Mouse (Mus musculus): Measurements from ENCODE around the gene Nob1. TPM values are rescaled to one million over a fixed set of nuclear protein-coding genes. Genes with fewer than 3 reads are reported as not detected.

Gene Nob1
- polyA plus RNA-seq, 1 experiment from 2014 or later: 52.0 TPM

DNA sequence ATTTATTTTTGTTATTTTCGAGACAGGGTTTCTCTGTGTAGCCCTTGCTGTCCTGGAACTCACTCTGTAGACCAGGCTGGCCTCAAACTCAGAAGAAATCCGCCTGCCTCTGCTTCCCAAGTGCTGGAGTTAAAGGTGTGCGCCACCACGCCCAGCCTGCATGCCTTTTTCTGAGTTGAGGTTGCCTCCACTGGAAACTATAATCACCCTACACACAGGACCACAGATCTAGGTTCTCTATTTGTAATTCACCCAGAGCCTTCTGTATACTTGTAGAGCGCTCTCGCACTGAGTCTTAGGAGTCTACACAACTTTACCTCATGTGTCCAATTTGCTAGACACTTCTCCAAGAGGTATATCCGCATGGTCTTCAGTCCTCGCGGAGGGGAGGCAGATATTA, 675 bp downstream of the Nob1 start:
- Histone ChIP-seq H3K27me3 (ENCODE audit: control insufficient read depth, insufficient read depth, low read length) (no peaks in the 10 kb centered on the region), H3K4me2 (ENCODE audit: low read length) (peak overlapping the region; percentile 66), H3K36me3 (ENCODE audit: control insufficient read depth, insufficient read depth, low read length) (peaks cover 27% of the 10 kb centered on the region), H3K4me3 (replicated peaks; ENCODE audit: low read depth, low read length) (peak overlapping the region; percentile 81), H3K27ac (replicated peaks; ENCODE audit: low read depth, low read length) (0 out of 2 replicates have a peak overlapping the region, but pooled peaks have one; percentile 70), H3K9me3 (ENCODE audit: control insufficient read depth, low read length) (no peaks in the 10 kb centered on the region), H3K9ac (replicated peaks; ENCODE audit: low read length) (peak overlapping the region; percentile 78), H3K4me1 (ENCODE audit: control insufficient read depth, insufficient read depth, low read length) (peaks cover 11% of the 10 kb centered on the region)
- ATAC-seq (ENCODE audit: low FRiP score, low TSS enrichment) (no peak), DNase-seq (no peak)
- WGBS: 31% methylated on average over 9 of the region's 9 CpGs

DNA sequence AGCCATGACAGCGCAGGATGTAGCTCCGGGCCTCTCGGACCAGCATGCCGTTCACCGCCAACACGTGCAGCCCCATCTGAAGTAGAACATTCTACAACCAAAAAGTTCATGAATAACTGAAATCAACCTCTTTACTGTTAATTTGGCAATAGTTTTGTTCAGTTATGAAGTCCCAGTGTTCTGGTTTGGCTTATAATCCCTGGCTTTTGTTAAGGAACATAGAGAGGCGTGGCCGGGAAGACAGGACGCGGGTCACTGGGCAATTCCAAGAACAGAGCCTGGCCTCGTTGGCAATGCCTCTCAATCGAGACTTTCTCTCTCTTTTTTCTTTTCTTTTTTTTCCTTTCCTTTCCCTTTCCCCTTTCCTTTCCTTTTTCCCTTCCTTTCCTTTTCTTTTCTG, 7.8 kb downstream of the Nob1 start:
- H3K4me1 ChIP-seq (ENCODE audit: control insufficient read depth, insufficient read depth, low read length): no peaks in the 10 kb centered on the region
- ATAC-seq (ENCODE audit: low FRiP score, low TSS enrichment) (no peak), DNase-seq (no peak)
- no peak overlapping the region for H3K4me3 ChIP-seq (replicated peaks; ENCODE audit: low read depth, low read length)
- H3K9ac ChIP-seq (replicated peaks; ENCODE audit: low read length): no peak overlapping the region
- H3K27me3 ChIP-seq (ENCODE audit: control insufficient read depth, insufficient read depth, low read length): no peaks in the 10 kb centered on the region
- WGBS: 84% methylated on average over 12 of the region's 12 CpGs
- H3K9me3 ChIP-seq (ENCODE audit: control insufficient read depth, low read length): no peaks in the 10 kb centered on the region
- no peak overlapping the region for H3K27ac ChIP-seq (replicated peaks; ENCODE audit: low read depth, low read length)
- H3K36me3 ChIP-seq (ENCODE audit: control insufficient read depth, insufficient read depth, low read length): peaks cover 93% of the 10 kb centered on the region
- H3K4me2 ChIP-seq (ENCODE audit: low read length): no peak overlapping the region

DNA sequence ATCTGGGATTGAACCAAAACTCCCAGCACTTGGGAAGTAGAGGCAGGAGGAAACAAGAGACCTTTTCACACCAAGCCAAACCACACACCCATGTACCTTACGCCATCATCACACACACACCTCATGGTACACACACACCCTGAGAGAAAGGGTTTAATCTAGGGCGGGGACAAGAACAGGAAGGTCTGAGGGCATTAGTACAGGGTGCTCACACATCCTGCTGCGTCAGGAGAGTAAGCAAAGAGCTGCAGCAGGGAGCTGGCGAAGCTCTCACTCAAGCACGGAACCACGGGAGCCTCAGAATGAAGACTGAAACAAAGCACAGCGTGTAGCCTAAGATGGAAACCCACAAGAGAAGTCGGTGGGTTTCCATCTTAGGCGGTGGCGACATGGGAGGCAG, 11.0 kb downstream of the Nob1 start:
- ATAC-seq (ENCODE audit: low FRiP score, low TSS enrichment) (no peak), DNase-seq (no peak)

DNA sequence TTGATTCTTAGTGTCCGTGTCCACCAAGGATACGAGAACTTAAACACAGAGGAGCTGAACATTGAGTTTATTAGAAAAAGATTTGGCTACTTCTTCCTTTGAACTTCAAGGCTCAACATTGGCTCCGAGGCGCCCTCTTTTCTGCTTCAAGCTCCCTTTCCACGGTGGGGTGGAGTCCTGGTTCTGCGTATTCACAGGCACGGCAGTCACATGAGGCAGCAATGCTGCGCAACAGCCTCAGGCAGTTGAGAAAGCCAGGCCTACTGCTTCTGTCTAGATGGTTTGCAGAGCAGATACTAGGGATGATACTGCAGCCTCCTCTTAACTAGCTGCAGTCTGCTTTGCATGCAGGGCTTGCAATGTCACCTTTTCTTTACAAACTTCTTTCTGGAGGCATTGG, 12.3 kb downstream of the Nob1 start:
- WGBS: 89% methylated on average over 8 of the region's 8 CpGs
- no peaks in the 10 kb centered on the region for H3K4me1 ChIP-seq (ENCODE audit: control insufficient read depth, insufficient read depth, low read length)
- no peak overlapping the region for H3K4me3 ChIP-seq (replicated peaks; ENCODE audit: low read depth, low read length)
- ATAC-seq (ENCODE audit: low FRiP score, low TSS enrichment) (no peak), DNase-seq (no peak)
- peaks cover 91% of the 10 kb centered on the region for H3K36me3 ChIP-seq (ENCODE audit: control insufficient read depth, insufficient read depth, low read length)
- H3K27me3 ChIP-seq (ENCODE audit: control insufficient read depth, insufficient read depth, low read length): no peaks in the 10 kb centered on the region
- H3K9me3 ChIP-seq (ENCODE audit: control insufficient read depth, low read length): no peaks in the 10 kb centered on the region
- H3K9ac ChIP-seq (replicated peaks; ENCODE audit: low read length): no peak overlapping the region
- H3K27ac ChIP-seq (replicated peaks; ENCODE audit: low read depth, low read length): no peak overlapping the region
- no peak overlapping the region for H3K4me2 ChIP-seq (ENCODE audit: low read length)

More for the DNA sequence above, 11.0 kb downstream of the Nob1 start:
- H3K4me3 ChIP-seq (replicated peaks; ENCODE audit: low read depth, low read length): no peak overlapping the region
- no peaks in the 10 kb centered on the region for H3K9me3 ChIP-seq (ENCODE audit: control insufficient read depth, low read length)
- H3K27ac ChIP-seq (replicated peaks; ENCODE audit: low read depth, low read length): no peak overlapping the region
- H3K36me3 ChIP-seq (ENCODE audit: control insufficient read depth, insufficient read depth, low read length): peaks cover 98% of the 10 kb centered on the region
- H3K27me3 ChIP-seq (ENCODE audit: control insufficient read depth, insufficient read depth, low read length): no peaks in the 10 kb centered on the region
- H3K4me2 ChIP-seq (ENCODE audit: low read length): no peak overlapping the region
- WGBS: 91% methylated on average over 10 of the region's 10 CpGs
- H3K4me1 ChIP-seq (ENCODE audit: control insufficient read depth, insufficient read depth, low read length): no peaks in the 10 kb centered on the region
- no peak overlapping the region for H3K9ac ChIP-seq (replicated peaks; ENCODE audit: low read length)

DNA sequence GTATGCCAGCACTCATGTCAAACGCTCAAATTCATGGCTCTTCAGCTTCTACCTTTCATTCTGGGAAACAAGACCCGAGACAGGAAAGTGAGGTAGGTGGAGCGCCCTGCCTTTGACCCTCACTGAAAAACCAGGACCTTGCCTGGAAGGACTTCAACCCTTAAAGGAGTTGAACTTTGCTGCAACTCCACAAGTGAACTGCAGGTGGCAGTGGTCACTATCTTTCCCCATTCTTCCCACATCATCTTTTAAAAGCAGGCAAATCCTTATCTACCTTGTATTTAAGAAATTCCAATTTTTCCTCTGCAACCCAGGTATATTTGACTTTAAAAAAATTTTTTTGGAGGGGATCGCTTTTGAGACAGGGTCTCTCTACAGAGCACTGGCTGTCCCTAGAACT, 13.5 kb downstream of the Nob1 start:
- H3K4me2 ChIP-seq (ENCODE audit: low read length): no peak overlapping the region
- no peak for ATAC-seq (ENCODE audit: low FRiP score, low TSS enrichment)
- H3K9me3 ChIP-seq (ENCODE audit: control insufficient read depth, low read length): no peaks in the 10 kb centered on the region
- 71% methylated on average over 4 of the region's 4 CpGs for WGBS
- no peak overlapping the region for H3K9ac ChIP-seq (replicated peaks; ENCODE audit: low read length)
- H3K27me3 ChIP-seq (ENCODE audit: control insufficient read depth, insufficient read depth, low read length): no peaks in the 10 kb centered on the region
- no peak overlapping the region for H3K4me3 ChIP-seq (replicated peaks; ENCODE audit: low read depth, low read length)
- no peaks in the 10 kb centered on the region for H3K4me1 ChIP-seq (ENCODE audit: control insufficient read depth, insufficient read depth, low read length)
- peak; percentile 74 for DNase-seq
- H3K27ac ChIP-seq (replicated peaks; ENCODE audit: low read depth, low read length): no peak overlapping the region
- H3K36me3 ChIP-seq (ENCODE audit: control insufficient read depth, insufficient read depth, low read length): peaks cover 87% of the 10 kb centered on the region

DNA sequence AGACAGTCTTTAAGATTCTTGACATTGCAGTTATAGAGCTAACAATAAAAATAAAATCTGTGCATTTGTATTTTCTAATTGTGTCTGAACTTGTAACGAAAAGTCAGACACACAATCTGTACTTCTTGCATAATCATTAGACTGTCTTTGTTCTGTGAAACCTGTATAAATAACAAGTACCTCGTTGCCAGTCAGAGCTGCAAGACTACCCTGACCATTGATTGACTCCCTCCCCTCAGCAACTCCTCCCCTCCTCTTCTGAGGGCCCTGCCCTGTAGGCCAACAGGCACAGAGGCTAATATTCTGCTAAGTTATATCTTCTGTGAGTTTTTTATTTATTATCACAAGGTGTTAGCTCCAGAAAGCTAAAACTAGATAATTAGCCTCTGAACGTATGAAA, 18.9 kb downstream of the Nob1 start:
- WGBS: 71% methylated on average over 3 of the region's 3 CpGs
- DNase-seq (no peak), ATAC-seq (ENCODE audit: low FRiP score, low TSS enrichment) (no peak)
- no peak overlapping the region for H3K9ac ChIP-seq (replicated peaks; ENCODE audit: low read length)
- no peak overlapping the region for H3K27ac ChIP-seq (replicated peaks; ENCODE audit: low read depth, low read length)
- peaks cover 32% of the 10 kb centered on the region for H3K36me3 ChIP-seq (ENCODE audit: control insufficient read depth, insufficient read depth, low read length)
- no peaks in the 10 kb centered on the region for H3K9me3 ChIP-seq (ENCODE audit: control insufficient read depth, low read length)
- H3K4me1 ChIP-seq (ENCODE audit: control insufficient read depth, insufficient read depth, low read length): peaks cover 8% of the 10 kb centered on the region; the same call in 1 of the 2 replicates
- H3K4me3 ChIP-seq (replicated peaks; ENCODE audit: low read depth, low read length): no peak overlapping the region
- H3K4me2 ChIP-seq (ENCODE audit: low read length): no peak overlapping the region
- H3K27me3 ChIP-seq (ENCODE audit: control insufficient read depth, insufficient read depth, low read length): no peaks in the 10 kb centered on the region

DNA sequence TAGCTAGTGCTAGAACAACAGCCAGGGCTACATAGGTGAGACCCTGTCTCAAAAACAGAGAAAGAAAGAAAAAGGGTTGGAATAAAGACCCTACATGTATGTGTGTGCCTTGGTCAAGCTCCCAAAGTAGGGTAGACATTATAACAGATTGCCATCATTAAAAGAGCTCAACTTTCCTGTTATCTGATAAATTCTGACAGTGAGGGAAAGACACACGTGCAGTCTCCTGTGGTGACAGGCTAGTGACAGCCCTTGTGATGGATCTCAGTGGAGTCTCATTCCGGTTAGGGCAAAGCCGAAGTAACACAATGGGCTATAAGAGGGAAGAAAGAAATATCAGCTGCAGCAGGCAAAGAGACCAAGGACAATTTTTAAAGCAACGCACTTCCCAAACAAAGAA, 20.8 kb downstream of the Nob1 start:
- Histone ChIP-seq H3K36me3 (ENCODE audit: control insufficient read depth, insufficient read depth, low read length) (peaks cover 15% of the 10 kb centered on the region), H3K4me3 (replicated peaks; ENCODE audit: low read depth, low read length) (no peak overlapping the region), H3K27ac (replicated peaks; ENCODE audit: low read depth, low read length) (no peak overlapping the region), H3K27me3 (ENCODE audit: control insufficient read depth, insufficient read depth, low read length) (no peaks in the 10 kb centered on the region), H3K9ac (replicated peaks; ENCODE audit: low read length) (no peak overlapping the region), H3K9me3 (ENCODE audit: control insufficient read depth, low read length) (no peaks in the 10 kb centered on the region), H3K4me1 (ENCODE audit: control insufficient read depth, insufficient read depth, low read length) (peaks cover 8% of the 10 kb centered on the region; the same call in 1 of the 2 replicates), H3K4me2 (ENCODE audit: low read length) (no peak overlapping the region)
- ATAC-seq (ENCODE audit: low FRiP score, low TSS enrichment) (no peak), DNase-seq (no peak)
- WGBS: 84% methylated on average over 4 of the region's 4 CpGs

DNA sequence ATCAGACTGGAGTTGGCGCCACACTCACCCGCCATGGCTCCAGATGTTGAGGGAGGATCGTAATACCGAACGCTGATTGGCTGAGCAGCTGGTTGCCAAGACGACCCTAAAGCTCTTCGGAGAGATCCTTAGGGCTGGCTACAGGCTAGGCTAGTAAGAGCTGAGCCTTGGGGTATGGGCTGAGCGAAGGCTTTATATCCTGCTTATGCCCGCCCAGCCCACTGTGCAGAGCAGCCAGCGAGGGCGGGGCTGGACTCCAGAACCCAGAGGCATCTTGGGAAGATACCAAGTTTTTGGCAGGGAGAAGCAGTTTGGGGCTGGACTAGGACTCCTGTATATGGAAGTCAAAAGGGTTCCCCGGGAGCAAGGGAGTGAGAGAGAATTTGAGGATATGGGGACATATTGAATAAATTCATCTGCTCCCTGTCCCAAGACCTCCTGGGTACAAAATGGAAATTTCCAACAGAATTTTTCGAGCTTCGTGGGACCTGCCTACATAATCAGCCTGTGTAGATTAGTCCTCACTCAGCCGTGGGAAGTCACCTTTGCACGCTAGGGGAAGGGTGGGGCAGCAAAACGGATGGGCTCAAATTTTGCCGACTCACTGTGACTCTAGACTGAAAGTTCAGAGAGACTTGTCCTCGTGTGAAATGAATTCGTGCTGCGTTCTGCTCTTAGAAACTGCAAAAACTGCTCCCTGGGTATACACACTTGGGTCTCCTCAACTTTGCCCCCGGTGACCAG, 21.6 kb downstream of the Nob1 start, which contains the start of gene Nqo1:
Gene Nqo1, minus strand, starts transcription at position 169 of the 744 bp plus-strand sequence.
- Histone ChIP-seq H3K4me1 (ENCODE audit: control insufficient read depth, insufficient read depth, low read length) (peaks cover 8% of the 10 kb centered on the region; the same call in 1 of the 2 replicates), H3K9me3 (ENCODE audit: control insufficient read depth, low read length) (no peaks in the 10 kb centered on the region), H3K4me2 (ENCODE audit: low read length) (peak within 1 kb of the TSS; percentile 56), H3K9ac (replicated peaks; ENCODE audit: low read length) (no peak within 1 kb of the TSS; the same call in 1 of the 2 replicates), H3K27ac (replicated peaks; ENCODE audit: low read depth, low read length) (0 out of 2 replicates have a peak within 1 kb of the TSS, but pooled peaks have one; percentile 6), H3K36me3 (ENCODE audit: control insufficient read depth, insufficient read depth, low read length) (peaks cover 10% of the 10 kb centered on the region; the same call in 1 of the 2 replicates), H3K27me3 (ENCODE audit: control insufficient read depth, insufficient read depth, low read length) (no peaks in the 10 kb centered on the region), H3K4me3 (replicated peaks; ENCODE audit: low read depth, low read length) (peak within 1 kb of the TSS; percentile 26)
- 12% methylated on average over 22 of the region's 22 CpGs for WGBS
- ATAC-seq (ENCODE audit: low FRiP score, low TSS enrichment) (peak; percentile 86), DNase-seq (peak; percentile 86)

DNA sequence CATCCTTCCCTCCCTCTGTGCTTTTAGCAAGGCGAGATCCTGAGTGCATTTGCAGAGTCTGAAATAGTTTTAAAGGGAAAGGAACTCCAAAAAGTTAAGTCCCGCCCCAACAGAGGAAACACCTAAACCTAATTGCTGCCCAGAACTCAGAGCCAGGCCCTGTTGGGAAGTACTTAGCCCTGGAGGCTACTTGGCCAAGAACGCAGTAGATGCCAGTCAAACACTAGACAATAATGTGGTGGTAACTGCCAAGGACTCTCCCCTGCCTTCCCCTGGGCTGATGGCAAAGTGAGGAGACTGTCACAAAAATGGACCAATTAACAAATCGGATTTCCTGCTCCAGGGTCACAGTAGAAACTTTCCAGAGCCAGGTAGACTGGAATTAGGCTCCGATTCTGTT, 23.0 kb downstream of the Nob1 start:
- 87% methylated on average over 5 of the region's 5 CpGs for WGBS
- H3K27me3 ChIP-seq (ENCODE audit: control insufficient read depth, insufficient read depth, low read length): no peaks in the 10 kb centered on the region
- no peak for DNase-seq
- no peak for ATAC-seq (ENCODE audit: low FRiP score, low TSS enrichment)
- H3K9me3 ChIP-seq (ENCODE audit: control insufficient read depth, low read length): no peaks in the 10 kb centered on the region
- H3K4me1 ChIP-seq (ENCODE audit: control insufficient read depth, insufficient read depth, low read length): peaks cover 8% of the 10 kb centered on the region; the same call in 1 of the 2 replicates
- no peak overlapping the region for H3K9ac ChIP-seq (replicated peaks; ENCODE audit: low read length)
- 0 out of 2 replicates have a peak, but pooled peaks cover 2% of the 10 kb centered on the region for H3K36me3 ChIP-seq (ENCODE audit: control insufficient read depth, insufficient read depth, low read length)
- H3K4me2 ChIP-seq (ENCODE audit: low read length): no peak overlapping the region
- no peak overlapping the region for H3K27ac ChIP-seq (replicated peaks; ENCODE audit: low read depth, low read length)
- H3K4me3 ChIP-seq (replicated peaks; ENCODE audit: low read depth, low read length): no peak overlapping the region

Measured in midbrain, embryonic 14.5 days (tissue).